Mouse (Mus musculus) kidney, embryonic 16.5 days (tissue): ENCODE data around the gene Ndufab1. TPM values are rescaled to one million over a fixed set of nuclear protein-coding genes. Genes with fewer than 3 reads are reported as not detected.

Experiments used
- ATAC-seq: fragments of 200-750 bp; cut with Nextera tagmentation; 2 replicates; pipeline ENCODE4 v1.8.0; 2017; ENCODE audit warnings: moderate TSS enrichment; ENCODE audit not compliant: low FRiP score, low TSS enrichment
- H3K27ac ChIP-seq: fragments of 300-500 bp; sonication (generic); 2 replicates; pipeline ENCODE4 v1.5.1; 2014; ENCODE audit warnings: low read length
- H3K27me3 ChIP-seq: fragments of 300-500 bp; sonication (generic); 2 replicates; pipeline ENCODE4 v1.6.1; 2014; ENCODE audit warnings: low read length, control low read depth, mixed read lengths; ENCODE audit not compliant: insufficient read depth
- H3K36me3 ChIP-seq: fragments of 300-500 bp; sonication (generic); 2 replicates; pipeline ENCODE4 v1.6.1; 2014; ENCODE audit warnings: low read length, control low read depth, mixed read lengths; ENCODE audit not compliant: insufficient read depth
- H3K4me1 ChIP-seq: fragments of 300-500 bp; sonication (generic); 2 replicates; pipeline ENCODE4 v1.6.1; 2014; ENCODE audit warnings: low read length, control low read depth, mixed read lengths; ENCODE audit not compliant: insufficient read depth
- H3K4me2 ChIP-seq: fragments of 300-500 bp; sonication (generic); replicated peaks from 2 replicates; pipeline ENCODE4 v1.6.1; 2014; ENCODE audit warnings: low read depth, low read length
- H3K4me3 ChIP-seq: fragments of 300-500 bp; sonication (generic); 2 replicates; pipeline ENCODE4 v1.5.1; 2014; ENCODE audit warnings: mild to moderate bottlenecking, low read length
- H3K9ac ChIP-seq: fragments of 300-500 bp; sonication (generic); replicated peaks from 2 replicates; pipeline ENCODE4 v1.6.1; 2014; ENCODE audit warnings: low read length
- H3K9me3 ChIP-seq: fragments of 300-500 bp; sonication (generic); 2 replicates; pipeline ENCODE4 v1.6.1; 2016; ENCODE audit warnings: low read length, control low read depth
- WGBS: fragments of 180-500 bp; shearing (Covaris S2); extraction: QIAGEN DNeasy Blood & Tissue Kit; methylation state at CpG from one replicate; pipeline ENCODE4 v1.1.7; 2014; 5-methylcytosine and 5-hydroxymethylcytosine counted together
- polyA plus RNA-seq: library from polyadenylated mRNA; unstranded; fragments of >200 nt; fragmentation: Nextera tagmentation; extraction: Ambion mirVana; gene quantifications from 2 replicates; pipeline ENCODE4 v1.2.1, GENCODE M21; 2015

The Ndufab1 gene
- polyA plus RNA-seq, 1 experiment from 2014 or later, result 761 TPM

GRCm38 (mm10) chr7:122074374-122074773 is 27.3 kb downstream of the Ndufab1 start:
- Histone ChIP-seq H3K4me2 (no peak overlapping the region), H3K27me3 (no peaks in the 10 kb centered on the region), H3K27ac (no peak overlapping the region), H3K36me3 (peaks cover 76% of the 10 kb centered on the region), H3K9me3 (no peaks in the 10 kb centered on the region), H3K4me3 (no peak overlapping the region), H3K4me1 (no peaks in the 10 kb centered on the region; the same call in 1 of the 2 replicates), H3K9ac (no peak overlapping the region)
- 92% methylated on average over 3 of the region's 3 CpGs for WGBS
- no peak for ATAC-seq

GRCm38 (mm10) chr7:122067517-122068381 is 33.9 kb downstream of the Ndufab1 start:
- Histone ChIP-seq H3K4me3 (peak overlapping the region; percentile 99), H3K9me3 (no peaks in the 10 kb centered on the region), H3K27ac (peak overlapping the region; percentile 97), H3K4me2 (peak overlapping the region; percentile 69), H3K36me3 (peaks cover 26% of the 10 kb centered on the region), H3K9ac (peak overlapping the region; percentile 98), H3K4me1 (peaks cover 17% of the 10 kb centered on the region), H3K27me3 (no peaks in the 10 kb centered on the region)
- peak; percentile 43 for ATAC-seq
- WGBS, result under 1% methylated on average over 50 of the region's 58 CpGs

- Histone ChIP-seq H3K4me2 (peak within 1 kb of the TSS; percentile 69), H3K9me3 (no peaks in the 10 kb centered on the region), H3K27me3 (no peaks in the 10 kb centered on the region), H3K4me3 (peak within 1 kb of the TSS; percentile 99), H3K27ac (peak within 1 kb of the TSS; percentile 97), H3K9ac (peak within 1 kb of the TSS; percentile 98), H3K36me3 (peaks cover 24% of the 10 kb centered on the region), H3K4me1 (peaks cover 17% of the 10 kb centered on the region)
- under 1% methylated on average over 57 of the region's 60 CpGs for WGBS
- peak; percentile 99 for ATAC-seq
Measured at GRCm38 (mm10) chr7:122066945-122067516, 34.7 kb downstream of the Ndufab1 start, which contains the start of the genes Ubfd1 and Ears2. Gene Ubfd1 (plus strand): TSS chr7:122067175. Gene Ears2 (minus strand): TSS chr7:122067263.

- H3K9me3 ChIP-seq, result no peaks in the 10 kb centered on the region
- 15% methylated on average over 31 of the region's 31 CpGs for WGBS
- peaks cover 18% of the 10 kb centered on the region for H3K36me3 ChIP-seq
- H3K9ac ChIP-seq, result peak overlapping the region; percentile 98
- peak overlapping the region; percentile 99 for H3K4me3 ChIP-seq
- peaks cover 17% of the 10 kb centered on the region for H3K4me1 ChIP-seq
- H3K27me3 ChIP-seq, result no peaks in the 10 kb centered on the region
- peak overlapping the region; percentile 97 for H3K27ac ChIP-seq
- ATAC-seq, result no peak; the same call in 1 of the 2 replicates
- H3K4me2 ChIP-seq, result peak overlapping the region; percentile 69
Measured at GRCm38 (mm10) chr7:122066102-122066944, 35.4 kb downstream of the Ndufab1 start.

- no peak for ATAC-seq
- 67% methylated on average over 1 of the region's 1 CpGs for WGBS
- peaks cover 17% of the 10 kb centered on the region for H3K4me1 ChIP-seq
Measured at GRCm38 (mm10) chr7:122065656-122066055, 36.0 kb downstream of the Ndufab1 start.

GRCm38 (mm10) chr7:122056633-122057032 is 45.1 kb downstream of the Ndufab1 start:
- no peak overlapping the region for H3K9ac ChIP-seq
- no peak for ATAC-seq
- no peaks in the 10 kb centered on the region for H3K27me3 ChIP-seq
- H3K4me2 ChIP-seq, result no peak overlapping the region
- H3K4me1 ChIP-seq, result no peaks in the 10 kb centered on the region
- WGBS, result 84% methylated on average over 5 of the region's 5 CpGs
- H3K27ac ChIP-seq, result no peak overlapping the region
- H3K4me3 ChIP-seq, result no peak overlapping the region
- peaks cover 36% of the 10 kb centered on the region for H3K36me3 ChIP-seq
- H3K9me3 ChIP-seq, result peaks cover 4% of the 10 kb centered on the region; the same call in 1 of the 2 replicates

More at GRCm38 (mm10) chr7:122065656-122066055, 36.0 kb downstream of the Ndufab1 start:
- Histone ChIP-seq H3K9me3 (no peaks in the 10 kb centered on the region), H3K27ac (no peak overlapping the region; the same call in 1 of the 2 replicates), H3K4me2 (peak overlapping the region; percentile 69), H3K4me3 (peak overlapping the region; percentile 99), H3K27me3 (no peaks in the 10 kb centered on the region), H3K36me3 (peaks cover 15% of the 10 kb centered on the region), H3K9ac (peak overlapping the region; percentile 98; the same call in 1 of the 2 replicates)

- no peaks in the 10 kb centered on the region for H3K9me3 ChIP-seq
- H3K4me3 ChIP-seq, result no peak overlapping the region
- H3K4me1 ChIP-seq, result no peaks in the 10 kb centered on the region
- 65% methylated on average over 1 of the region's 1 CpGs for WGBS
- ATAC-seq, result 0 out of 2 replicates have a peak, but pooled peaks have one; percentile 27
- no peaks in the 10 kb centered on the region for H3K27me3 ChIP-seq
- no peak overlapping the region for H3K9ac ChIP-seq
- H3K4me2 ChIP-seq, result no peak overlapping the region
- peaks cover 49% of the 10 kb centered on the region for H3K36me3 ChIP-seq
- peak overlapping the region; percentile 51 for H3K27ac ChIP-seq
Measured at GRCm38 (mm10) chr7:122050834-122051233, 50.9 kb downstream of the Ndufab1 start.

GRCm38 (mm10) chr7:122048191-122048590 is 53.5 kb downstream of the Ndufab1 start:
- ATAC-seq, result no peak
- no peak overlapping the region for H3K4me3 ChIP-seq
- no peaks in the 10 kb centered on the region for H3K9me3 ChIP-seq
- H3K4me1 ChIP-seq, result no peaks in the 10 kb centered on the region
- no peaks in the 10 kb centered on the region for H3K27me3 ChIP-seq
- H3K36me3 ChIP-seq, result peaks cover 27% of the 10 kb centered on the region
- no peak overlapping the region for H3K4me2 ChIP-seq
- H3K27ac ChIP-seq, result no peak overlapping the region
- 98% methylated on average over 9 of the region's 9 CpGs for WGBS
- H3K9ac ChIP-seq, result no peak overlapping the region

GRCm38 (mm10) chr7:122046813-122047212 is 54.9 kb downstream of the Ndufab1 start:
- Histone ChIP-seq H3K27me3 (no peaks in the 10 kb centered on the region), H3K9me3 (no peaks in the 10 kb centered on the region), H3K4me3 (no peak overlapping the region), H3K9ac (no peak overlapping the region), H3K4me1 (no peaks in the 10 kb centered on the region), H3K36me3 (peaks cover 27% of the 10 kb centered on the region), H3K4me2 (no peak overlapping the region), H3K27ac (no peak overlapping the region)
- ATAC-seq, result no peak
- 89% methylated on average over 2 of the region's 2 CpGs for WGBS
